Mouse (Mus musculus) retina, postnatal 7 days (tissue): ENCODE measurements around the gene Ubtd2.

Experiments
- DNase-seq: peaks from one replicate; pipeline ENCODE4 v3.0.0-alpha.2; 2012; ENCODE audit warnings: low read depth, low spot score

Ubtd2 gene

GRCm38 (mm10) chr11:32545605-32546004 is 90.4 kb downstream of the Ubtd2 start:
- no peak for DNase-seq

GRCm38 (mm10) chr11:32546483-32546882 is 91.3 kb downstream of the Ubtd2 start:
- no peak for DNase-seq

- no peak for DNase-seq
Measured at GRCm38 (mm10) chr11:32547391-32547947, 92.3 kb downstream of the Ubtd2 start.

GRCm38 (mm10) chr11:32548240-32548639 is 93.1 kb downstream of the Ubtd2 start:
- no peak for DNase-seq

DNA sequence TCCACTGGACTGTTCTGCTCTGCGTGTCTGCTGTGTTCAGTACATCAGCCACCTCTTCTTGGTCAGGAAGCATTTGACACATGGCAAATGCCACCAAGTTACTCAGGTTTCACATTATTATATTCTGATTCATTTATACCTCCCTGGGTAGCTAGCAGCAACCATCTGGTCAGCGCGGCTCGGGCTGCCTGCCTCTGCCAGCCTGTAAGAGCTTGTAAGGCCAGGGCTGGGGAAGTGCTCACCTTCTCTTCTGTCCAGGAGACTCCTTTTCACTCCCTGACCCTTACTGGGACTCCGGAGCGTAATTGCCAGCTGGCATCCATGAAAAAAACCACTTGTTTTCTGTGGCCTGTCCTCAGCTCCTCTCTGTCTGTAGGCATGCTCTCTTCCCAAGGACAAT is 94.1 kb downstream of the Ubtd2 start:
- no peak for DNase-seq

DNA sequence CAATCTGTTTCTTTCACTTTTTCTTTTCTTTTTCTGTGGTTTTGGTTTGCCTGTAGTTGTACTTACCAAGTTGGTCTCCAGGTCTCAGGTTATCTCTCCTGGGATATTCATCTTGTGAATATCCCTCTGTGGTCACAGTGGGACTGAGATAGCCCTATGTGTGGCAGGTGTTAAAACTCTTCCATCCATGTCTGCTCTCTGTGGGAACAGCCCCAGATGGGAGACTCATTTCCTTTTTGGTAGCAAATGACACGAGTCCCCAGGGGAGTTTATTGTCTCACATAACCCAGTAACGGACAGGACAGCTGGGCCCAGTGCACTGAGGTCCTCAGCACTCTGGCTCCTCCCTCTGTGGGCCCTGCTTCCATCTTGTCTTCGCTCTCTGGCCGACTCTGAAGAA is 94.9 kb downstream of the Ubtd2 start:
- no peak for DNase-seq

GRCm38 (mm10) chr11:32551056-32551455 is 95.9 kb downstream of the Ubtd2 start:
- no peak for DNase-seq

DNA sequence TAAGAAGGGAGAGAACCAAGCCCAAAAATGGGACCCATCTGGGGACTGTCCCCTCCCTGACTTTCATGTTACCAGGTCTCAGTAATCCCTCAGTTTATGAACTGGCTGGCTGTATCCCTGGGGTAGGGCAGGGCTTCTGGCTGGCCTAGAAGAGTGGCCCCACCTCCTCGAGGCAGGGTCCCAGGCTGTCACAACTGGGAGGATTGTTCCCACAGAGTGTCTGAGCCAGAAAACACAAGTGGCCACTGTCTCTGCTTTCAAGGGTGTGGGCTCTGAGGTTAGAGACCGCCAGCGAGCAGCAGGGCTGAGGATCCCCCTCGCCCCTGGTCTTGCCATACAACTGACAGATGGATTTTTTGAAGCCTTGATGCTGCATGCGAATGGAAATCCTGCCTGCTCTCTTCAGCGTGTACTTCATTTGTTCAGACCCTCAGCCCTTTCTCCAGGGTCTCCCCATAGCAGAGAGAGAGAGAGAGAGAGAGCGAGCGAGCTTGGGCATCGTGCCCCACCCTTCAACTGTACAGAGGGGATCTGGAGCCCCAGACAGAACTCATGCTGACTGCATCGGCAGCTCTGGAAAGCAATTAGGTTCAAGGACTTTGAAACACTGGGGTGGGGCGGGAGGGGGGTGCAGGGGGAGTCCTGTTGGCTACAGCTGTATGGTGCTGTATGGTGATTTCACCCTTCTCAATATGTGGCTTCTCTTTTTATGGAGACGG is 96.6 kb downstream of the Ubtd2 start:
- no peak for DNase-seq

- no peak for DNase-seq
Measured at GRCm38 (mm10) chr11:32552401-32553090, 97.4 kb downstream of the Ubtd2 start.

DNA sequence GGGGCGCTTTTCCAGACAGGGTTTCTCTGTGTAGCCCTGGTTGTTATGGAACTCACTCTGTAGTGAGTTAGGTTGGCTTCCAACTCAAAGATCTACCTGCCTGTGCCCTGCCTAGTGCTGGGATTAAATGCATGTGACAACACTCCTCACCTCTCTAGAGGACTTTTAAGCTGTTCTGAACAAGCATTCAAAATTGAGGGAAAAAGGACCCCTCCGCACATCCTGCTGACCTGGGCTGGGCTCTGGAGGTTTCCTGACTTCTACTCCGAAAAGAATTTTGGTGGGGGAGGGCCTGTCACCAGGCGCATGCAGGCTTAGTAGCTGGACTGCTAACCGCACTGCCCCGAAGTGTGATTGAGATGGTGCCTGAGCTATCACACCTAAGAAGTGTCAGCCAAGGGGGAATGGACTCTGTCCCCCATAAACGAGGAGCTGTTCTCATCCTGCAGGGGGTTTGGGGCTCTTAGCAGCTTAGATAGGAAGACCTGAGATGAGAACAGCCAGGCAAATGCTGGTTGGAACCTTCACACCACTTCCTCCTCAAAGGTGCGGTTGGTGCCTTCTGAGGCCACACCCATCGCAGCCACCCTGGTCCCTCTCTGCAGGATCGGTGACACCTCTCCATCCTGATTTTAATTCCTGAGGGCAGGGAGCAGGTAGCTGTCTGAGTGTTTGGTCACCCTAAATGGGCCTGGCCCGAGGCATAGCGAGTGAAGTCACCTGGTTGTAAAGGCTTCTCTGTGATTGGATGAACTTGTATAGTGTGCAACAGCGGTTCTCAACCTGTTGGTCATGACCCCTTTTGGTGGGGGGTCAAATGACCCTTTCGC is 98.4 kb downstream of the Ubtd2 start:
- no peak for DNase-seq

DNA sequence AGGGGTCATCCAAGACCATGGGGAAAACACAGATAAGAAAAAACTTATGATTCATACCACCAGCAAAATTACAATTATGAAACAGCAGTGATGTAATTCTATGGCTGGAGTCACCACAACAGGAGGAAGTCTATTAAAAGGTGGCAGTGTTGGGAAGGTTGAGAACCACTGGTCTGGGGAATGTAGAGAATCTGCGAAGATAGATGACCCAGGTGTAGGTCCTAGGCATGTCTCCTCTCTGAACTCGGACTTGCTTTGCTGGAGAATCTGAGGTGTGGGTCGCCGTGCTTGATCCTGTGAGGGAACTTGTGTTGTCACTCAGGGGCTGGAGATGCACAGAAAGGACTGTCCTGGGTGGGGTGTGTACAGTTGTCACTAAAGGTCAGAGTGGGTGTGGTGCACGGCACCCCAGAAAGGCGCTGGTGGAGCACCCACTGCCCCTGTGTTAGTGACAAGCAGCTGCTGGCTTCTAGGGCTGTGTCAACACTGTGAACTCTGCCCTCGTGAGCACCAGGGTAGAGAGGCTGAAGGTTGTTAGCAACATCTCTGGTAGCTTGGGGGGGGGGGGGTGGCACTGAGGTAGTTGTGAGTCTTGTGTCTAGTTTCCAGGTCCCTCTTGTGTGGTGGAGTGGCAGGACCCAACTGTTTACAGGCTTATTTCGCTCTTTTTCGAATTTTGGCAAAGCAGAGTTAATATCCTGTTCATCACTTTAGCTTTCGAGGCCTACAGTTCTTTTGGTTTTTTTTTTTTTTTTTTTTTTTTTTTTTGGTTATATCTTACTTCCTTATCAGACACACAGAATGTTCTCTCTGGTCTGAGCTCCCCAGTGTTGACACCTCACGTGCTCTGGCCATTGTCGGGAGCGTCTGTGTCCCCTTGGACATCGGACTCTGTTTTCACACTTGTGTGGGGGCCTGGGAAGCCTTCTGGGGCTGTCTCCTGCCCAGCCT is 99.2 kb downstream of the Ubtd2 start:
- DNase-seq = no peak

GRCm38 (mm10) chr11:32555103-32555689 is 100.0 kb downstream of the Ubtd2 start:
- DNase-seq = no peak

DNA sequence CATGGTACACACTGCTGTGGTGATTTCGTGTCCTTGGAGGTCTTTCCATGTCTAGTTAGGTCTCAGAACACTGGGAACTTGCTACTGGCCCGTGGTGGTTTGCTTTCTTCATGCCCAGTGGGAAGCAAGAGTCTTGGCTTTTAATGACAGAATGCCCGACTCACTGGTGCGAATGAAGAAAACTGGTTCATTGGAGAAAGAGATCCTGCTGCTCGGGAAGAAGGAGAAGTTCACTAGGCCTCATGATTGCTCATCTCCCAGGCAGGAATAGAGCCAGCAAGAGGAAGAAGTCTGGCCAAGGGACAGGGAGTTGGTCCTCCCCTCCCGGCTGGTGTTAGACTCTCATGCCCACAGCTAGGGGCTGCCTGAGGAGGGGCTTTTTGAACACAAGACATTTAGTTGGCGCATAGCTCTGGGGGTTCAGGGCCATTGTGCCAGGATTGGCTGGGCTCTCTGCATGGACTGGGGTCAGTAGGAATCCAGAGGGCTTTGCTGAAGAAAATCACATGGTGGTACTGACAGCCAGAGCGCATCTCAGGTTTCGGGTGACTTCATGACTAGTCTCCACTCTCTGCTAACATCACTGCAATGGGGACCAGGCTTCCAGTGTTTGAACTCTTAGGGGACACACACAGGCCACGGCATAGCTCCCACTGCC is 101.3 kb downstream of the Ubtd2 start:
- no peak for DNase-seq

DNA sequence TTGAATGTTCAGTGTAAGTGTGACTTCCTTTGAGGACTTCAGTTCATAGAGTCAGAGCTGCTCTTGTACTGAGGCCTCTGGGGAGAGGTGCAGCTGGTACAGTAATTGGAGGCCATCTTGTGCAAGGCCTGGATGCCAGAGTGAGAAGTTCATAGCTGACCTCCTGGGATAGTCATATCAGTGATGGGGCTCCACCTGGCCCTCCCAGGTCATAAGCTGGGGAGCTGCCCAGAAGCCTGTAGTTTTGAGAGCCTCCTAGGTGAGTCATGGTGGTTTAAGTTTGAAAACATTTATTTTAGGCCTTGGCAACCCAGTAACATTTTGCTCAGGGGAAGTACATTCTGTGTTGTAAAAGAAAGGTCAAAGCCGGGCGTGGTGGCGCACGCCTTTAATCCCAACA is 102.9 kb downstream of the Ubtd2 start:
- no peak for DNase-seq

GRCm38 (mm10) chr11:32558677-32559076 is 103.5 kb downstream of the Ubtd2 start:
- DNase-seq = no peak

GRCm38 (mm10) chr11:32560015-32560770 is 105.0 kb downstream of the Ubtd2 start:
- DNase-seq = no peak

DNA sequence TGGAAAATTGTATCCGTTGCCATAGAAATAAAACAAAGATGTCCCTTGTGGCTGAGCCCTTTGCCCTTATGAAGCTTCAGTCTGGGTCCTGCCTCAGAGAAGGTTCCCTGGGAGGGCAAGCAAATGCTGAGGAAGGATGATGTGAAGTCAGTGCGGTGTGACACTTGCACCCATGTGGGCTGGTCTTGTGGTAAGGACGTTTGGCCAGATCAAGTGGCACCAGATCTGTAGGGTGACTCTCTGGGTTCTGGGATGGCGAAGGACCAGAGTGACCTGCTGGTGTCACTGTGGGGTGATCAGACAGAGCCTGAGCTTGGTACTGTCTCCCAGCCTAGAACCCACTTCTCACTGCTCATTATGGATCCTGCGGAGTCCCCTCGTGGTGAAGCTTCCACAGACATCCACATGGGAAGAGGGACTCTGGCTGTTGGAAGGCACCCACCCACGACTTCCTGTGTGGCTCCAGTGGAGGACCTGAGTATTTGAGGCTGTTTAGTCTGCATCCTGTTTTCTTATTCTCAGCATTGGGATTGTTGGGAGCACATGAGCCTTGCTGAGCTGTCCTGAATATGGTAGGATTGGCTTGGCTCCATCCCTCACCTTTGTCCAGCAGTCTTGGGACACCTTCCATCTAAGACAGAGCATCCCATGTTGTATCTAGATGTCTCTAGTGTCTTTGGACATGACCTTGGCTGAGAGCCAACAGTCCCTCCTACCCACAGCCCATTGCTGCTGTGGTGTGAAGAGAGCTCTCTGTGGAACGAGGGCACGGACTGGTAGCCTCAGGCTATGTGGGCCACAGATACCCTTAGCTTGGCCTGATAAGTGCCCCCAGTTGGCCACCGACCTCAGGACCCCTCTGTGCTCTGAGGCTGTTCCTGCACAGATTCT is 106.5 kb downstream of the Ubtd2 start:
- no peak for DNase-seq

GRCm38 (mm10) chr11:32562706-32563105 is 107.5 kb downstream of the Ubtd2 start:
- DNase-seq = no peak
